ENCODE assay signal across 15 mouse cellular contexts in genomic region chr17:85818098-85818855, GRCm38 (mm10).
DNase-seq lines count a peak whose midpoint lies in the region; ATAC-seq lines count a peak whose summit lies in the region.
"Had no signal": no experiment of that assay in that cellular context is flagged by ENCODE, and none has a peak within 500 bp of the region (broad histone marks: within the 10 kb centered on the region; RNA-seq: fewer than 3 reads in every experiment).

No protein-coding gene starts in this region.

- no peaks in the 10 kb centered on the region for H3K9me3 ChIP-seq in liver, embryonic 16.5 days (replicated peaks; ENCODE audit: control insufficient read depth, low read length)
- H3K9me3 ChIP-seq in liver, embryonic 12.5 days (replicated peaks): no peaks in the 10 kb centered on the region
- H3K9me3 ChIP-seq: embryonic facial prominence, embryonic 12.5 days; liver, embryonic 15.5 days; midbrain, embryonic 13.5 days had no signal

- no peak overlapping the region for H3K27ac ChIP-seq in liver, embryonic 16.5 days (ENCODE audit: low read length)
- no peak overlapping the region for H3K27ac ChIP-seq in liver, embryonic 12.5 days
- H3K27ac ChIP-seq: embryonic facial prominence, embryonic 12.5 days; hindbrain, embryonic 14.5 days; kidney, postnatal 0 days; liver, embryonic 15.5 days; midbrain, embryonic 13.5 days had no signal

- ATAC-seq in liver, embryonic 16.5 days (ENCODE audit: low read depth): peak; percentile 21; the same call in 1 of the 2 replicates
- no peak for ATAC-seq in liver, embryonic 12.5 days
- ATAC-seq: midbrain, embryonic 13.5 days had no signal

- H3K9ac ChIP-seq in liver, embryonic 16.5 days (ENCODE audit: low read depth, low read length): no peak overlapping the region
- H3K9ac ChIP-seq in liver, embryonic 12.5 days: no peak overlapping the region
- H3K9ac ChIP-seq: embryonic facial prominence, embryonic 12.5 days; hindbrain, embryonic 14.5 days; liver, embryonic 15.5 days; midbrain, embryonic 13.5 days had no signal

- H3K4me1 ChIP-seq in liver, embryonic 16.5 days (ENCODE audit: control insufficient read depth, low read depth, low read length): no peaks in the 10 kb centered on the region
- no peaks in the 10 kb centered on the region for H3K4me1 ChIP-seq in liver, embryonic 12.5 days
- H3K4me1 ChIP-seq: liver, embryonic 15.5 days; midbrain, embryonic 13.5 days had no signal

- 72% methylated on average over 17 of the region's 17 CpGs for WGBS in liver, embryonic 16.5 days (ENCODE audit: insufficient replicate concordance)
- 73% methylated on average over 17 of the region's 17 CpGs for WGBS in liver, embryonic 12.5 days (ENCODE audit: insufficient replicate concordance)

- H3K36me3 ChIP-seq in liver, embryonic 16.5 days (ENCODE audit: control insufficient read depth, insufficient read depth): no peaks in the 10 kb centered on the region
- H3K36me3 ChIP-seq in liver, embryonic 12.5 days: no peaks in the 10 kb centered on the region
- H3K36me3 ChIP-seq: liver, embryonic 15.5 days; midbrain, embryonic 13.5 days had no signal

- no peaks in the 10 kb centered on the region for H3K27me3 ChIP-seq in liver, embryonic 16.5 days (ENCODE audit: control insufficient read depth, insufficient read depth, low read depth, low read length)
- H3K27me3 ChIP-seq in liver, embryonic 12.5 days (replicated peaks): 0 out of 2 replicates have a peak, but pooled peaks cover 5% of the 10 kb centered on the region
- H3K27me3 ChIP-seq: liver, embryonic 15.5 days; midbrain, embryonic 13.5 days had no signal

- DNase-seq in cerebellum, postnatal 10 days: peak; percentile 38 to 51
- no peak for DNase-seq in cerebellum, adult 18-20 months
- peak; percentile 6 to 20 for DNase-seq in gastrocnemius, adult 8-10 months (ENCODE audit: low spot score in 2 of 2)
- peak; percentile 30 for DNase-seq in skeletal muscle tissue, adult 2 months (ENCODE audit: low read depth, low spot score)
- no peak for DNase-seq in natural killer cell, adult 2 months (ENCODE audit: low spot score in 2 of 2)
- DNase-seq in frontal cortex, postnatal 25 days (ENCODE audit: low spot score in 2 of 2): no peak
- DNase-seq: cerebellum, adult 9-10 months; right cerebral cortex, postnatal 14 days had no signal

- no peak overlapping the region for H3K4me3 ChIP-seq in liver, embryonic 16.5 days (ENCODE audit: low read depth, low read length)
- H3K4me3 ChIP-seq in liver, embryonic 12.5 days: no peak overlapping the region
- H3K4me3 ChIP-seq: embryonic facial prominence, embryonic 12.5 days; liver, embryonic 15.5 days; midbrain, embryonic 13.5 days had no signal

- no peak overlapping the region for H3K4me2 ChIP-seq in liver, embryonic 16.5 days (ENCODE audit: low read depth, low read length)
- H3K4me2 ChIP-seq in liver, embryonic 12.5 days: no peak overlapping the region
- H3K4me2 ChIP-seq: embryonic facial prominence, embryonic 12.5 days; hindbrain, embryonic 14.5 days; liver, embryonic 15.5 days; midbrain, embryonic 13.5 days had no signal

Comparison
In these comparisons a context has a peak if more than half of its experiments do, and no peak if none do; other contexts are left out.
1. DNase-seq: peak in cerebellum, postnatal 10 days (2 of 2), gastrocnemius, adult 8-10 months (2 of 2) and skeletal muscle tissue, adult 2 months (single experiment); none in cerebellum, adult 18-20 months (0 of 2), natural killer cell, adult 2 months (0 of 2) and frontal cortex, postnatal 25 days (0 of 2).